Mouse (Mus musculus) gonadal fat pad, adult 2 months (tissue): ENCODE measurements around the gene Srp68. TPM values are rescaled to one million over a fixed set of nuclear protein-coding genes. Genes with fewer than 3 reads are reported as not detected.
"Not testable (repeated sequence)": the region's sequence is repeated elsewhere in the genome, so short reads cannot be mapped to it uniquely, and the experiment has no call there.

ENCODE experiments used
- DNase-seq: peaks from one replicate; pipeline ENCODE4 v3.0.0-alpha.2; 2012; ENCODE audit warnings: low read depth
- polyA plus RNA-seq: library from polyadenylated mRNA; depleted of rRNA; stranded (reverse); fragments of >200 nt; gene quantifications from 2 replicates; pipeline ENCODE4 v1.2.3, GENCODE M21; 2012

Srp68 gene
- polyA plus RNA-seq, 1 experiment: 64.0 TPM

- no peak for DNase-seq
Observed at GRCm38 (mm10) chr11:116282912-116283521, 9.0 kb upstream of the Srp68 start.

- DNase-seq: no peak
Observed at GRCm38 (mm10) chr11:116282089-116282488, 8.1 kb upstream of the Srp68 start.

GRCm38 (mm10) chr11:116281671-116282070, 7.7 kb upstream of the Srp68 start:
- no peak for DNase-seq

GRCm38 (mm10) chr11:116280751-116281663, 7.0 kb upstream of the Srp68 start, which contains the start of gene Galr2:
Gene Galr2, plus strand, starts transcription at chr11:116280939.
- DNase-seq: no peak

- DNase-seq: not testable (repeated sequence)
Observed at GRCm38 (mm10) chr11:116277184-116277583, 3.2 kb upstream of the Srp68 start.

GRCm38 (mm10) chr11:116273469-116274044, 460 bp downstream of the Srp68 start:
- DNase-seq: no peak

GRCm38 (mm10) chr11:116272589-116273468, 1.2 kb downstream of the Srp68 start:
- DNase-seq: no peak

GRCm38 (mm10) chr11:116269560-116269959, 4.5 kb downstream of the Srp68 start:
- no peak for DNase-seq

GRCm38 (mm10) chr11:116268313-116268712, 5.7 kb downstream of the Srp68 start:
- DNase-seq: no peak

- DNase-seq: no peak
Observed at GRCm38 (mm10) chr11:116267637-116268036, 6.4 kb downstream of the Srp68 start.

GRCm38 (mm10) chr11:116265850-116266249, 8.2 kb downstream of the Srp68 start:
- DNase-seq: no peak

GRCm38 (mm10) chr11:116265352-116265751, 8.7 kb downstream of the Srp68 start:
- DNase-seq: no peak

GRCm38 (mm10) chr11:116260259-116260658, 13.8 kb downstream of the Srp68 start:
- peak; percentile 66 for DNase-seq

- DNase-seq: no peak
Observed at GRCm38 (mm10) chr11:116259461-116259860, 14.6 kb downstream of the Srp68 start.

GRCm38 (mm10) chr11:116255982-116256675, 17.9 kb downstream of the Srp68 start:
- DNase-seq: no peak

- no peak for DNase-seq
Observed at GRCm38 (mm10) chr11:116255090-116255981, 18.7 kb downstream of the Srp68 start.

GRCm38 (mm10) chr11:116254627-116255026, 19.4 kb downstream of the Srp68 start:
- no peak for DNase-seq

- DNase-seq: no peak
Observed at GRCm38 (mm10) chr11:116253076-116253600, 20.9 kb downstream of the Srp68 start.

GRCm38 (mm10) chr11:116250898-116251297, 23.1 kb downstream of the Srp68 start:
- DNase-seq: no peak
